Mouse (Mus musculus): ENCODE results near the gene Pde4dip. TPM values are rescaled to one million over a fixed set of nuclear protein-coding genes. Genes with fewer than 3 reads are reported as not detected.

Gene Pde4dip
- total and polyA plus RNA-seq, 3 experiments, result 1,061 to 1,897 (median 1,629) TPM

- no peak for DNase-seq
- WGBS, result 54% methylated on average over 14 of the region's 14 CpGs
- Histone ChIP-seq H3K27ac (no peak overlapping the region), H3K27me3 (ENCODE audit: control insufficient read depth, insufficient read depth, low read length) (no peaks in the 10 kb centered on the region), H3K4me1 (ENCODE audit: control insufficient read depth, insufficient read depth, low read length) (no peaks in the 10 kb centered on the region), H3K79me2 (replicated peaks; ENCODE audit: control insufficient read depth, insufficient read depth, low read length) (no peaks in the 10 kb centered on the region), H3K36me3 (ENCODE audit: control insufficient read depth, insufficient read depth, low read length) (no peaks in the 10 kb centered on the region), H3K4me3 (no peak overlapping the region), H3K9ac (ENCODE audit: low read depth, low read length) (no peak overlapping the region)
- intact Hi-C loops (cut with DNase I), result no loop called here
- TF ChIP-seq CTCF (IDR thresholded peaks at IDR 0.05) (no peak), EP300 (IDR thresholded peaks at IDR 0.05; ENCODE audit: insufficient read depth, low read depth, low read length) (no peak), POLR2A (IDR thresholded peaks at IDR 0.05; ENCODE audit: insufficient read depth, low read depth, low read length) (no peak)
These were observed 221.3 kb downstream of the Pde4dip start for GRCm38 (mm10) chr3:97667093-97667675.

GRCm38 (mm10) chr3:97666154-97666553 is 222.4 kb downstream of the Pde4dip start:
- Histone ChIP-seq H3K4me3 (no peak overlapping the region), H3K27ac (no peak overlapping the region), H3K36me3 (ENCODE audit: control insufficient read depth, insufficient read depth, low read length) (no peaks in the 10 kb centered on the region; the same call in 1 of the 2 replicates), H3K27me3 (ENCODE audit: control insufficient read depth, insufficient read depth, low read length) (no peaks in the 10 kb centered on the region), H3K9ac (ENCODE audit: low read depth, low read length) (no peak overlapping the region), H3K79me2 (replicated peaks; ENCODE audit: control insufficient read depth, insufficient read depth, low read length) (no peaks in the 10 kb centered on the region), H3K4me1 (ENCODE audit: control insufficient read depth, insufficient read depth, low read length) (peaks cover 4% of the 10 kb centered on the region)
- no peak for DNase-seq
- TF ChIP-seq POLR2A (IDR thresholded peaks at IDR 0.05; ENCODE audit: insufficient read depth, low read depth, low read length) (no peak), CTCF (IDR thresholded peaks at IDR 0.05) (no peak), EP300 (IDR thresholded peaks at IDR 0.05; ENCODE audit: insufficient read depth, low read depth, low read length) (no peak)
- intact Hi-C loops (cut with DNase I), result no loop called here
- 61% methylated on average over 8 of the region's 8 CpGs for WGBS

GRCm38 (mm10) chr3:97665525-97665924 is 223.0 kb downstream of the Pde4dip start:
- Histone ChIP-seq H3K27ac (no peak overlapping the region), H3K36me3 (ENCODE audit: control insufficient read depth, insufficient read depth, low read length) (no peaks in the 10 kb centered on the region; the same call in 1 of the 2 replicates), H3K27me3 (ENCODE audit: control insufficient read depth, insufficient read depth, low read length) (no peaks in the 10 kb centered on the region), H3K9ac (ENCODE audit: low read depth, low read length) (no peak overlapping the region), H3K4me1 (ENCODE audit: control insufficient read depth, insufficient read depth, low read length) (peaks cover 4% of the 10 kb centered on the region), H3K79me2 (replicated peaks; ENCODE audit: control insufficient read depth, insufficient read depth, low read length) (no peaks in the 10 kb centered on the region), H3K4me3 (no peak overlapping the region)
- TF ChIP-seq CTCF (IDR thresholded peaks at IDR 0.05) (no peak), EP300 (IDR thresholded peaks at IDR 0.05; ENCODE audit: insufficient read depth, low read depth, low read length) (no peak), POLR2A (IDR thresholded peaks at IDR 0.05; ENCODE audit: insufficient read depth, low read depth, low read length) (no peak)
- WGBS, result 59% methylated on average over 9 of the region's 9 CpGs
- intact Hi-C loops (cut with DNase I), result no loop called here
- no peak for DNase-seq

- peak in 1 of 2 experiments; percentile 33 for DNase-seq
- no peak overlapping the region; the same call in 1 of the 2 replicates for H3K27ac ChIP-seq
- peaks cover 5% of the 10 kb centered on the region for H3K4me1 ChIP-seq (ENCODE audit: control insufficient read depth, insufficient read depth, low read length)
- H3K27me3 ChIP-seq (ENCODE audit: control insufficient read depth, insufficient read depth, low read length), result no peaks in the 10 kb centered on the region
- intact Hi-C loops (cut with DNase I), result no loop called here
- H3K36me3 ChIP-seq (ENCODE audit: control insufficient read depth, insufficient read depth, low read length), result peaks cover 2% of the 10 kb centered on the region
- H3K79me2 ChIP-seq (replicated peaks; ENCODE audit: control insufficient read depth, insufficient read depth, low read length), result no peaks in the 10 kb centered on the region; the same call in 1 of the 2 replicates
- WGBS, result 41% methylated on average over 8 of the region's 8 CpGs
- TF ChIP-seq CTCF (IDR thresholded peaks at IDR 0.05) (no peak), EP300 (IDR thresholded peaks at IDR 0.05; ENCODE audit: insufficient read depth, low read depth, low read length) (no peak), POLR2A (IDR thresholded peaks at IDR 0.05; ENCODE audit: insufficient read depth, low read depth, low read length) (no peak)
- no peak overlapping the region for H3K4me3 ChIP-seq
- H3K9ac ChIP-seq (ENCODE audit: low read depth, low read length), result no peak overlapping the region
These were observed 227.3 kb downstream of the Pde4dip start for GRCm38 (mm10) chr3:97661206-97661605.

- Histone ChIP-seq H3K27me3 (ENCODE audit: control insufficient read depth, insufficient read depth, low read length) (no peaks in the 10 kb centered on the region), H3K27ac (peak overlapping the region; percentile 91; the same call in 1 of the 2 replicates), H3K36me3 (ENCODE audit: control insufficient read depth, insufficient read depth, low read length) (peaks cover 2% of the 10 kb centered on the region), H3K4me1 (ENCODE audit: control insufficient read depth, insufficient read depth, low read length) (peaks cover 5% of the 10 kb centered on the region), H3K9ac (ENCODE audit: low read depth, low read length) (no peak overlapping the region; the same call in none of the 2 replicates), H3K79me2 (replicated peaks; ENCODE audit: control insufficient read depth, insufficient read depth, low read length) (no peaks in the 10 kb centered on the region; the same call in 1 of the 2 replicates), H3K4me3 (no peak overlapping the region)
- WGBS, result 78% methylated on average over 7 of the region's 7 CpGs
- no peak for DNase-seq
- intact Hi-C loops (cut with DNase I), result loop anchor here (2.0 to 10.0 kb wide), 3 partner anchors 21 to 355 kb away; partner anchors contain the start of gene Notch2
- TF ChIP-seq CTCF (IDR thresholded peaks at IDR 0.05) (no peak), POLR2A (IDR thresholded peaks at IDR 0.05; ENCODE audit: insufficient read depth, low read depth, low read length) (no peak), EP300 (IDR thresholded peaks at IDR 0.05; ENCODE audit: insufficient read depth, low read depth, low read length) (no peak)
These were observed 228.8 kb downstream of the Pde4dip start for GRCm38 (mm10) chr3:97659746-97660145.
